Mouse (Mus musculus): ENCODE results near the gene Mcm9.
"Not testable (repeated sequence)": the region's sequence is repeated elsewhere in the genome, so short reads cannot be mapped to it uniquely, and the experiment has no call there.

Gene Mcm9

DNA sequence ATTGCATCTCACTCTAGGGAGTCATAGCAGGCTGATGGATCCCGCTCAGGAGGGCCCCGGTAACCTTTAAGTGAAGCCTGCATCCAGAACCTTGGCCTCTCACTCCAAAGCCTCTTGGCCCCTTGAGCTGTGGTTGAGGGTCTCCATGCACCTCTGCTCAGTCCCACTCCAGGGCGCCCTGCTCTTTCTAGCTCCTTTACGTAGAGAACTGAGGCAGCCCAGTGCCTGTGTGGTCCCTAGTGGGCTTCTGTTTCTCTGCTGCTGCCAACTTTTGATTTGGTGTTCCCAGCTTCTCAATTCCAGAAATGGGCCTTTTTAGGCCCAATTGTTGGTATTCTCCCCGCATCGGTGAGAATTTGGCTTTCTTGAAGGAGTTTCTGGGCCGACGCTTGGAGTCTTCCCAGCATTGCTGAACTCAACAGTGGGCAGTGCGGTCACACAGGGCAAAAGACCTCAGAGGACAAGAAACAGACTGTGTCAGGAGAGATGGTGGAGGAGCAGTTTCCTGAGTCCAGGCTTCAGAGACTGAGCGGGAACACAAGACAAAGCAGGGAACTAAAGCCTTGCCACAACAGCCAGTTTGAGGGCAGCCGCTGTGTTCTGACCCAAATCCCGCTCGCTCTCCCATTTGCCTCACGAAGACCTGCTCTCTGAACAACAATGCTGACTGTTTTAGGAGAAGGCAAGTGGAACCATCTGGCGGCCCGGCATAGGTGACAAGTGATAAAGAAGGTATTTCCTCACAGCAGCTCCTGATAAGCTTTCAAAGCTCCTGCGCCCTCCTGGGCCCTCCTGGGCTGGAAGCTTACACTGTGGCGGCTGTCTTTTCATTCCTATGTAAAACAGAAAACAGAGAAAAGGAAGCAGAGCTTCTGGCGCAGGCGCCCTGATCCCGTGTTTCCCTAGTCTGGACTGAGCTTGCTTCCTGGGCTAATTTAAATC, 127.1 kb downstream of the Mcm9 start:
- in situ Hi-C loops (cut with MboI, MseI): no loop called here

DNA sequence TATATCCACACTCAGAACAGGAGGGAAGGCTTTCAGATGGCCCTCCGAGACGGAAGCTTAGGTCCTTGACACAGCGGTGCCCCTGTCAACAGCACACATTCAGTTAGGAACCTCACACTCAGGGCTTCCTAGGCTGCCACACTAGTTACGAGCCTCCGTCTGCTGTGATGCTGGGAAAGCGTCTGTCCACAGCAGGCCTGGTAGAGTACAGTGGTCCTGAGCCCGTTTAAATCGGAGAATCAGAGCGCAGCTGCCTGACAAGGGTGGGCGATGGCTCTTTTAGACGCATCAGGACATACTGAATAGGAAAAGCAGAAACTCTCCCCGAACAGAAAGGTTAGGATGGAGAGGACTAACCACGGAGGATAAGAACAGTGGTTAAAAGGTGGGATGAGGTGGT, 127.8 kb downstream of the Mcm9 start:
- in situ Hi-C loops (cut with MboI, MseI): no loop called here

GRCm38 (mm10) chr10:53499518-53499917, 130.7 kb downstream of the Mcm9 start:
- in situ Hi-C loops (cut with MboI, MseI): no loop called here

- in situ Hi-C loops (cut with MboI, MseI): not testable (repeated sequence)
These were observed 134.9 kb downstream of the Mcm9 start for GRCm38 (mm10) chr10:53495349-53495748.

DNA sequence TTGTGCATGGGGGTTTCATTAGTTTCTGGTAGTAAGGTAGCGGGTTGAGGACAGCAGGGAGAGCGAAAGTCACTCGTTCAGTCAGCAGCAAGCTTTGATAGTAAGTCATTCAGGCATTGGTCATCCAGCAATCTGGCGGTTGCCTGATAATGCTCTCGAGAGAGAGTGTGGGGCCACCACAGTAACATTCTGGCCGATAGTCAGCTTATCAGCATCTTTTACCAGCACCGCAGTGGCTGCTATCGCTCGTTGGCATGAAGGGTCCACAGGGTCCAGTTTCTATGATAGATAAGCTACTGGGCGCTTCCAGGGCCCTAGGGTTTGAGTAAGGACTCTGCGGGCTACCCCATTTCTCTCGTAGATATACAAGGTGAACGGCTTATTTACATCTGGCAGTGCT, 136.3 kb downstream of the Mcm9 start:
- in situ Hi-C loops (cut with MboI, MseI): no loop called here

All from T-helper 17 cell (primary cell).